Mouse (Mus musculus) heart, adult 2 months (tissue): ENCODE data around the gene Snrnp35. TPM values are rescaled to one million over a fixed set of nuclear protein-coding genes. Genes with fewer than 3 reads are reported as not detected.

Source experiments
- DNase-seq, 2 experiments: peaks; one replicate each; pipeline ENCODE4 v3.0.0; 2021
- H3K27ac ChIP-seq: fragments of 200-600 bp; 2 replicates; pipeline ENCODE4 v1.8.1; 2022
- H3K27me3 ChIP-seq: fragments of 200-500 bp; 2 replicates; pipeline ENCODE4 v1.6.1; 2012; ENCODE audit warnings: mild to moderate bottlenecking, low read length, inconsistent platforms, mixed read lengths; ENCODE audit not compliant: control insufficient read depth, insufficient read depth
- H3K36me3 ChIP-seq: fragments of 200-500 bp; 2 replicates; pipeline ENCODE4 v1.6.1; 2012; ENCODE audit warnings: low read length, inconsistent platforms; ENCODE audit not compliant: control insufficient read depth, insufficient read depth
- H3K4me1 ChIP-seq: fragments of 200-500 bp; 2 replicates; pipeline ENCODE4 v1.6.1; 2011; ENCODE audit warnings: low read length; ENCODE audit not compliant: control insufficient read depth, insufficient read depth
- H3K4me3 ChIP-seq: fragments of 200-600 bp; 2 replicates; pipeline ENCODE4 v1.8.1; 2022
- H3K79me2 ChIP-seq: fragments of 200-500 bp; replicated peaks from 2 replicates; pipeline ENCODE4 v1.6.1; 2012; ENCODE audit warnings: mild to moderate bottlenecking, inconsistent platforms, low read length, moderate library complexity, mixed read lengths; ENCODE audit not compliant: control insufficient read depth, insufficient read depth
- H3K9ac ChIP-seq: fragments of 200-500 bp; 2 replicates; pipeline ENCODE4 v1.6.1; 2012; ENCODE audit warnings: low read depth, mild to moderate bottlenecking, control low read depth, inconsistent platforms, low read length, mixed read lengths
- CTCF ChIP-seq: fragments of 200-600 bp; IDR thresholded peaks from 2 replicates; pipeline ENCODE4 v1.8.1; 2022; ENCODE audit warnings: antibody characterized with exemption, mild to moderate bottlenecking, moderate library complexity
- EP300 ChIP-seq: fragments of 200-500 bp; IDR thresholded peaks from 2 replicates; pipeline ENCODE4 v1.6.1; 2011; ENCODE audit warnings: low read depth, low read length, control low read depth; ENCODE audit not compliant: insufficient read depth
- POLR2A ChIP-seq: fragments of 200-500 bp; IDR thresholded peaks from 2 replicates; pipeline ENCODE4 v1.6.1; 2011; ENCODE audit warnings: mild to moderate bottlenecking, low read depth, low read length, control low read depth; ENCODE audit not compliant: insufficient read depth
- WGBS: fragments of 180-500 bp; shearing (Covaris S2); methylation state at CpG from one replicate; pipeline ENCODE4 v1.1.7; 2018; 5-methylcytosine and 5-hydroxymethylcytosine counted together
- intact Hi-C: fragments of 180-260 bp; cut with DNase I; formaldehyde crosslinking; loops from one replicate; pipeline ENCODE4 v1.15.1; 2025
- polyA plus RNA-seq: library from polyadenylated mRNA; depleted of rRNA; stranded (reverse); fragments of >200 nt; gene quantifications from 2 replicates; pipeline ENCODE4 v1.2.3, GENCODE M21; 2012
- total RNA-seq, 2 experiments: library from RNA; stranded (reverse); gene quantifications; 2 replicates each; pipeline ENCODE4 v1.2.3; 2021

Snrnp35 gene
- total and polyA plus RNA-seq, 3 experiments = 2.4 to 14.5 (median 10.5) TPM

- H3K4me1 ChIP-seq = peaks cover 4% of the 10 kb centered on the region
- no peak overlapping the region for H3K4me3 ChIP-seq
- peak overlapping the region; percentile 98 for H3K27ac ChIP-seq
- no peaks in the 10 kb centered on the region for H3K36me3 ChIP-seq
- intact Hi-C loops = loop anchor here (2.0 to 5.0 kb wide), 3 partner anchors 15 to 54 kb away; partner anchors contain the start of gene Sbno1
- no peak for DNase-seq
- H3K9ac ChIP-seq = no peak overlapping the region
- 91% methylated on average over 4 of the region's 4 CpGs for WGBS
- H3K79me2 ChIP-seq = peaks cover 1% of the 10 kb centered on the region; the same call in 1 of the 2 replicates
- TF ChIP-seq POLR2A = no peak
- TF ChIP-seq CTCF = no peak
- no peak for TF ChIP-seq EP300
- H3K27me3 ChIP-seq = no peaks in the 10 kb centered on the region
Measured at GRCm38 (mm10) chr5:124481714-124482113, 1.2 kb upstream of the Snrnp35 start.

- H3K4me3 ChIP-seq = peak overlapping the region; percentile 64
- intact Hi-C loops = loop anchor here (2.0 to 5.0 kb wide), 3 partner anchors 14 to 55 kb away; partner anchors contain the start of gene Sbno1
- no peaks in the 10 kb centered on the region for H3K27me3 ChIP-seq
- peak; percentile 60 to 65 for DNase-seq
- H3K9ac ChIP-seq = peak overlapping the region; percentile 77
- H3K36me3 ChIP-seq = no peaks in the 10 kb centered on the region
- 2% methylated on average over 13 of the region's 13 CpGs for WGBS
- TF ChIP-seq CTCF (no peak), POLR2A (peak; percentile 34; the same call in 1 of the 2 replicates), EP300 (no peak)
- H3K4me1 ChIP-seq = peaks cover 4% of the 10 kb centered on the region
- peak overlapping the region; percentile 98 for H3K27ac ChIP-seq
- peaks cover 1% of the 10 kb centered on the region; the same call in 1 of the 2 replicates for H3K79me2 ChIP-seq
Measured at GRCm38 (mm10) chr5:124482436-124482965, 433 bp upstream of the Snrnp35 start.

GRCm38 (mm10) chr5:124483655-124484396 lies 892 bp downstream of the Snrnp35 start:
- TF ChIP-seq CTCF (peak; percentile 39), POLR2A (no peak), EP300 (no peak)
- Histone ChIP-seq H3K4me3 (peak overlapping the region; percentile 64), H3K36me3 (no peaks in the 10 kb centered on the region), H3K27me3 (no peaks in the 10 kb centered on the region), H3K79me2 (no peaks in the 10 kb centered on the region), H3K9ac (peak overlapping the region; percentile 77), H3K4me1 (peaks cover 2% of the 10 kb centered on the region), H3K27ac (peak overlapping the region; percentile 98)
- WGBS = 6% methylated on average over 15 of the region's 15 CpGs
- DNase-seq = peak in 1 of 2 experiments; percentile 50
- intact Hi-C loops = loop anchor here (2.0 to 5.0 kb wide), 4 partner anchors 13 to 57 kb away; partner anchors contain the start of gene Sbno1

- no peak overlapping the region for H3K4me3 ChIP-seq
- no peak overlapping the region for H3K9ac ChIP-seq
- peak in 1 of 2 experiments; percentile 15 for DNase-seq
- H3K79me2 ChIP-seq = no peaks in the 10 kb centered on the region
- H3K4me1 ChIP-seq = no peaks in the 10 kb centered on the region
- H3K27me3 ChIP-seq = no peaks in the 10 kb centered on the region
- H3K27ac ChIP-seq = no peak overlapping the region
- TF ChIP-seq CTCF (no peak), POLR2A (no peak), EP300 (no peak)
- intact Hi-C loops = loop anchor here (2.0 kb wide), 1 partner anchor 53 kb away; no protein-coding TSS in a partner anchor
- H3K36me3 ChIP-seq = no peaks in the 10 kb centered on the region
- WGBS = 78% methylated on average over 5 of the region's 5 CpGs
Measured at GRCm38 (mm10) chr5:124485654-124486053, 2.7 kb downstream of the Snrnp35 start.

GRCm38 (mm10) chr5:124488885-124489284 lies 6.0 kb downstream of the Snrnp35 start:
- Histone ChIP-seq H3K27me3 (no peaks in the 10 kb centered on the region), H3K27ac (no peak overlapping the region), H3K36me3 (no peaks in the 10 kb centered on the region), H3K4me1 (no peaks in the 10 kb centered on the region), H3K79me2 (no peaks in the 10 kb centered on the region), H3K4me3 (no peak overlapping the region), H3K9ac (no peak overlapping the region)
- WGBS = 94% methylated on average over 3 of the region's 3 CpGs
- DNase-seq = no peak
- no peak for TF ChIP-seq CTCF
- no peak for TF ChIP-seq POLR2A
- TF ChIP-seq EP300 = no peak
- intact Hi-C loops = no loop called here

DNA sequence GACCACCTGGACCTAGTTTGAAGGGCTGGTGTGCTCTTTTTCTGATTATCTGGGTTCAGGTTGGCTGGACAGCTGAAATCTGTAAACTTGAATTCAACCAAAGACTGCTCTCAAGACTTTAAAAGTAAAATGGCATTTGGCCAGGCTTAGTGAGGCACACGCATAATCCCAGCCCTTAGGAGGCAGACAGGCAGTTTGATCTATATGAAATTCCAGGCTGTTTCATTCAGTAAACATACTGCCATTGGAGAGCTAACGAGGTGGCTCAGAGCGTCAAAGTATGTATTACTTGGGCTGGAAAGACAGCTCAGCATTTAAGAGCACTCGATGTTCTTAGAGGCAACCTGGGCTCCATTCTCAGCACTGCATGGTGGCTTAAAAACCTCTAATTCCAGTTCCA lies 8.8 kb downstream of the Snrnp35 start:
- H3K79me2 ChIP-seq = no peaks in the 10 kb centered on the region
- WGBS = 93% methylated on average over 4 of the region's 4 CpGs
- intact Hi-C loops = no loop called here

More for the DNA sequence above, 8.8 kb downstream of the Snrnp35 start:
- Histone ChIP-seq H3K4me3 (no peak overlapping the region), H3K9ac (no peak overlapping the region), H3K36me3 (peaks cover 7% of the 10 kb centered on the region; the same call in 1 of the 2 replicates), H3K27me3 (no peaks in the 10 kb centered on the region), H3K27ac (no peak overlapping the region), H3K4me1 (0 out of 2 replicates have a peak, but pooled peaks cover 4% of the 10 kb centered on the region)
- no peak for DNase-seq
- TF ChIP-seq POLR2A (no peak), CTCF (no peak), EP300 (no peak)
